ENCODE assay signal across 8 mouse cellular contexts in the genomic region with DNA sequence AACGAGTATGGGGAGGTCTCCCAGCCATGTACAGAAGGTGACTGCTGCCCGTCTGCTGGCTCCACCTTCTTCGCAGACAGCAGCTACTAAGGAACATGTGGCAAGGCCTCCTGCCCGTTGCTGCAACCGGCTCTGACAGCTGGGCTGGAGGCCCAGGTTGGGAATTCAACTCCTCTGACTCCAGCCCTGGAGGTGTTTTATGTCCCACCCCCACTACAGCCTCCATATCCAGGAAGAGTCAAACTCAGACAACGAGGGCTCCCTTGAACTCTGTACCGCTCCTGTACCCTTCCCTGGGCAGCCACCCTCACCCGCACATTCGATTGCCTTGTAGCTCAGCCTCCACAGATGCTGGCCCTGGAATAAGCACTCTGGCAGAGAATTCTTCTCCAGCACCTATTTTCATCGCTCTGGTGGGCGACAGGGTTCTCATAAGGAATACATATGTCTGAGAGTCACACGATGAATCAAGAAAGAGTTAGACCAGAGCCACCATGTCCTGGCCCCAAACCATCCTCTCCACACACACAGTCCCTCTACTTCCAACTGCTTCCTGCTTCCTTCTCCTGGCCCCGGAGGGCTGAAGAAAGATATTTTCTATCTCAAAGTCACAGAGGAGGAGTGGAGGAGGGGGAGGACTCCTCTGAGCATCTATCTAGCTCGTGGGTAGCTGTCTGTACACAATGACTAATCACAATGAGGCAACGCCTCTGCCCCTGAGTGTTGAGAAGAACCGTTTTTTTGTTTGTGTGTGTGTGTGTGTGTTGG. TPM values are rescaled to one million over a fixed set of nuclear protein-coding genes. Genes with fewer than 3 reads are reported as not detected.
DNase-seq lines count a peak whose midpoint lies in the region; ATAC-seq and TF ChIP-seq lines count a peak whose summit lies in the region.

No protein-coding gene starts in this region.

- no peaks in the 10 kb centered on the region for H3K36me3 ChIP-seq in kidney, embryonic 16.5 days (ENCODE audit: insufficient read depth, low read length)
- no peaks in the 10 kb centered on the region for H3K36me3 ChIP-seq in liver, embryonic 12.5 days

- H3K4me1 ChIP-seq in kidney, embryonic 16.5 days (ENCODE audit: insufficient read depth, low read length) = peaks cover 4% of the 10 kb centered on the region; the same call in 1 of the 2 replicates
- H3K4me1 ChIP-seq in cortical plate, adult 2 months (ENCODE audit: control insufficient read depth, insufficient read depth, low read length) = peaks cover 8% of the 10 kb centered on the region; the same call in 1 of the 2 replicates
- H3K4me1 ChIP-seq in liver, embryonic 12.5 days = peaks cover 40% of the 10 kb centered on the region

- H3K27ac ChIP-seq in kidney, embryonic 16.5 days (ENCODE audit: low read length) = no peak overlapping the region
- H3K27ac ChIP-seq in cortical plate, adult 2 months (ENCODE audit: insufficient read depth, low read length) = peak overlapping the region; percentile 60
- peak overlapping the region; percentile 90 for H3K27ac ChIP-seq in liver, embryonic 12.5 days

- WGBS in kidney, embryonic 16.5 days = 56% methylated on average over 16 of the region's 16 CpGs
- WGBS in liver, embryonic 12.5 days (ENCODE audit: insufficient replicate concordance) = 44% methylated on average over 16 of the region's 16 CpGs

- TF ChIP-seq POLR2A in cortical plate, adult 2 months (IDR thresholded peaks at IDR 0.05; ENCODE audit: extremely low read depth, insufficient read depth, low read length) = no peak

- ATAC-seq in kidney, embryonic 16.5 days (ENCODE audit: low FRiP score, low TSS enrichment) = no peak
- ATAC-seq in liver, embryonic 12.5 days = peak; percentile 89

- H3K27me3 ChIP-seq in kidney, embryonic 16.5 days (ENCODE audit: insufficient read depth, low read length) = no peaks in the 10 kb centered on the region
- H3K27me3 ChIP-seq in liver, embryonic 12.5 days (replicated peaks) = no peaks in the 10 kb centered on the region

- intact Hi-C loops in gastrocnemius, postnatal 14 days (cut with DNase I; ENCODE audit: low total_unique reads) = loop anchor here (5.0 kb wide), 1 partner anchor 216 kb away; no protein-coding TSS in a partner anchor

- H3K4me3 ChIP-seq in kidney, embryonic 16.5 days (ENCODE audit: low read length) = no peak overlapping the region
- no peak overlapping the region for H3K4me3 ChIP-seq in cortical plate, adult 2 months (ENCODE audit: insufficient read depth, low read length)
- H3K4me3 ChIP-seq in liver, embryonic 12.5 days = peak overlapping the region; percentile 10; the same call in 1 of the 2 replicates

- no peaks in the 10 kb centered on the region for H3K9me3 ChIP-seq in kidney, embryonic 16.5 days (ENCODE audit: low read length)
- no peaks in the 10 kb centered on the region for H3K9me3 ChIP-seq in liver, embryonic 12.5 days (replicated peaks)

- no peak overlapping the region for H3K9ac ChIP-seq in kidney, embryonic 16.5 days (replicated peaks; ENCODE audit: low read length)
- peak overlapping the region; percentile 45 for H3K9ac ChIP-seq in liver, embryonic 12.5 days

- no peak for DNase-seq in kidney, postnatal 4 days
- DNase-seq in MEL-GATA-1-ER (ENCODE audit: extremely low read depth, low read depth) = peak; percentile 89
- no peak for DNase-seq in gastrocnemius, postnatal 14 days
- DNase-seq in lung, postnatal 14 days = no peak
- no peak for DNase-seq in cerebellum, postnatal 4 days (ENCODE audit: low spot score in 2 of 2)

- peak overlapping the region; percentile 42 for H3K4me2 ChIP-seq in kidney, embryonic 16.5 days (replicated peaks; ENCODE audit: low read depth, low read length)
- peak overlapping the region; percentile 58 for H3K4me2 ChIP-seq in liver, embryonic 12.5 days

- no peak for TF ChIP-seq CTCF in cortical plate, adult 2 months (IDR thresholded peaks at IDR 0.05; ENCODE audit: extremely low read depth, insufficient read depth, low read length)

RNA-seq across cellular contexts. Expression of a gene that starts 12.2 kb away (rescaled TPM):
- polyA plus RNA-seq in kidney, embryonic 16.5 days (2015; fragmentation: Nextera tagmentation; extraction: Ambion mirVana) = not detected in 2 replicates
- polyA plus RNA-seq in cortical plate, adult 2 months (2012; rRNA removed) = 0.55 TPM in 1 of 2 replicates, not detected in the other
- not detected in 2 replicates for polyA plus RNA-seq in liver, embryonic 12.5 days (2016; fragmentation: Nextera tagmentation; extraction: Ambion mirVana)
- not detected for total RNA-seq in gastrocnemius, postnatal 14 days (2021)

RNA-seq across cellular contexts. Expression of a gene that starts 42.1 kb away (rescaled TPM):
- 9.7 and 11.6 TPM in 2 replicates for polyA plus RNA-seq in kidney, embryonic 16.5 days (2015; fragmentation: Nextera tagmentation; extraction: Ambion mirVana)
- polyA plus RNA-seq in cortical plate, adult 2 months (2012; rRNA removed) = 1.9 and 2.1 TPM in 2 replicates
- 4.7 and 4.8 TPM in 2 replicates for polyA plus RNA-seq in liver, embryonic 12.5 days (2016; fragmentation: Nextera tagmentation; extraction: Ambion mirVana)
- total RNA-seq in gastrocnemius, postnatal 14 days (2021) = 1 to 10 TPM; 4.0 to 4.3 TPM
